Mouse (Mus musculus): ENCODE results near the gene Mvb12b. TPM values are rescaled to one million over a fixed set of nuclear protein-coding genes. Genes with fewer than 3 reads are reported as not detected.

The Mvb12b gene
- total RNA-seq, 1 experiment from 2014 or later, result 6.7 TPM

GRCm38 (mm10) chr2:33717821-33718351 is 169.9 kb downstream of the Mvb12b start:
- no peak for ATAC-seq (replicated peaks; ENCODE audit: insufficient number of reproducible peaks, low FRiP score, low TSS enrichment, poor library complexity, severe bottlenecking)

GRCm38 (mm10) chr2:33717378-33717777 is 170.4 kb downstream of the Mvb12b start:
- no peak for ATAC-seq (replicated peaks; ENCODE audit: insufficient number of reproducible peaks, low FRiP score, low TSS enrichment, poor library complexity, severe bottlenecking)

GRCm38 (mm10) chr2:33716878-33717277 is 170.9 kb downstream of the Mvb12b start:
- no peak for ATAC-seq (replicated peaks; ENCODE audit: insufficient number of reproducible peaks, low FRiP score, low TSS enrichment, poor library complexity, severe bottlenecking)

- ATAC-seq (replicated peaks; ENCODE audit: insufficient number of reproducible peaks, low FRiP score, low TSS enrichment, poor library complexity, severe bottlenecking), result no peak
Observed at GRCm38 (mm10) chr2:33714932-33715331, 172.8 kb downstream of the Mvb12b start.

- ATAC-seq (replicated peaks; ENCODE audit: insufficient number of reproducible peaks, low FRiP score, low TSS enrichment, poor library complexity, severe bottlenecking), result no peak
Observed at GRCm38 (mm10) chr2:33713580-33714260, 174.0 kb downstream of the Mvb12b start.

- no peak for ATAC-seq (replicated peaks; ENCODE audit: insufficient number of reproducible peaks, low FRiP score, low TSS enrichment, poor library complexity, severe bottlenecking)
Observed at GRCm38 (mm10) chr2:33712811-33713210, 174.9 kb downstream of the Mvb12b start.

GRCm38 (mm10) chr2:33708831-33709230 is 178.9 kb downstream of the Mvb12b start:
- no peak for ATAC-seq (replicated peaks; ENCODE audit: insufficient number of reproducible peaks, low FRiP score, low TSS enrichment, poor library complexity, severe bottlenecking)

- ATAC-seq (replicated peaks; ENCODE audit: insufficient number of reproducible peaks, low FRiP score, low TSS enrichment, poor library complexity, severe bottlenecking), result no peak
Observed at GRCm38 (mm10) chr2:33708096-33708495, 179.7 kb downstream of the Mvb12b start.

GRCm38 (mm10) chr2:33706403-33706802 is 181.3 kb downstream of the Mvb12b start:
- ATAC-seq (replicated peaks; ENCODE audit: insufficient number of reproducible peaks, low FRiP score, low TSS enrichment, poor library complexity, severe bottlenecking), result no peak

- ATAC-seq (replicated peaks; ENCODE audit: insufficient number of reproducible peaks, low FRiP score, low TSS enrichment, poor library complexity, severe bottlenecking), result no peak
Observed at GRCm38 (mm10) chr2:33705687-33706320, 181.9 kb downstream of the Mvb12b start.

GRCm38 (mm10) chr2:33703286-33703685 is 184.5 kb downstream of the Mvb12b start:
- no peak for ATAC-seq (replicated peaks; ENCODE audit: insufficient number of reproducible peaks, low FRiP score, low TSS enrichment, poor library complexity, severe bottlenecking)

GRCm38 (mm10) chr2:33702705-33703104 is 185.0 kb downstream of the Mvb12b start:
- no peak for ATAC-seq (replicated peaks; ENCODE audit: insufficient number of reproducible peaks, low FRiP score, low TSS enrichment, poor library complexity, severe bottlenecking)

GRCm38 (mm10) chr2:33701446-33701815 is 186.3 kb downstream of the Mvb12b start:
- no peak for ATAC-seq (replicated peaks; ENCODE audit: insufficient number of reproducible peaks, low FRiP score, low TSS enrichment, poor library complexity, severe bottlenecking)

GRCm38 (mm10) chr2:33700581-33701445 is 186.9 kb downstream of the Mvb12b start:
- no peak for ATAC-seq (replicated peaks; ENCODE audit: insufficient number of reproducible peaks, low FRiP score, low TSS enrichment, poor library complexity, severe bottlenecking)

GRCm38 (mm10) chr2:33698898-33699297 is 188.8 kb downstream of the Mvb12b start:
- no peak for ATAC-seq (replicated peaks; ENCODE audit: insufficient number of reproducible peaks, low FRiP score, low TSS enrichment, poor library complexity, severe bottlenecking)

- no peak for ATAC-seq (replicated peaks; ENCODE audit: insufficient number of reproducible peaks, low FRiP score, low TSS enrichment, poor library complexity, severe bottlenecking)
Observed at GRCm38 (mm10) chr2:33696428-33696827, 191.3 kb downstream of the Mvb12b start.

- ATAC-seq (replicated peaks; ENCODE audit: insufficient number of reproducible peaks, low FRiP score, low TSS enrichment, poor library complexity, severe bottlenecking), result no peak
Observed at GRCm38 (mm10) chr2:33693931-33694330, 193.8 kb downstream of the Mvb12b start.

GRCm38 (mm10) chr2:33689880-33690462 is 197.8 kb downstream of the Mvb12b start:
- ATAC-seq (replicated peaks; ENCODE audit: insufficient number of reproducible peaks, low FRiP score, low TSS enrichment, poor library complexity, severe bottlenecking), result no peak

Data from monocyte, adult 5-6 weeks (primary cell).